Mouse (Mus musculus): Measurements from ENCODE around the gene Jag2.

DNA sequence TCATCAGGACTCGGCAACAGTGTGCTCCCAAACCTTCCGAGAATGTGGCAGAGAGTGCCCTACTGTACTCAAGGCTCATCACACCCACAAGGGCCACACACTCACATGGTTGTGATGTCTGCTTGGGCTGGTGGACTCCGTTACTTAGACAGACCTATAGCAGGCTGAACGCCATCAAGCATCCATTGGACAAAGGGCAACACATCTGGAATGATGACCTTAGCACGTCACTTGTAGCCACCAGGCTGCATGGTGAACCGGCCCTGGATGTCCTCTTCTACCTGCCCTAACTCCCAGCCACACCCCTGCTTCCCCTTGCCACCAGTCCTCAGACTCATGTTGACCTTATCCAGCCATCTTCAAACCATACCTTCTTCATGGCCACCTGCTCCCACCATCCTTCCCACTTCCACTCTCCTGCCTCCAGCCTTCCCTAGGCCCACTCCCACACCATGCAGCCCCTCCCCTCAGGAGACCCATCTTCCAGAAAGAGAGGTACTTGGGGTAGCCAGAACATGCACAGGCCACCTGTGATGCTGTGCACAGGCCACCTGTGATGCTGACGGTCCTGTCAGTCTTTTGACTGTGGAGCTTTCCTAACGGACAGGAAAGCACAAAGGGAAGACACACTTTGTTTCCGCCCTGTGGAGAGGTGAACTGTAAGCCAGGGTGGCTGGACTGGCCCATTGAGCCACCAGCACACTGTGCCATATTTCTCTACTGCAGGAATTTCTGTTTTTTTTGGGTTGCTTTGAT is 70.8 kb downstream of the Jag2 start:
- no peak for TF ChIP-seq CTCF (IDR thresholded peaks at IDR 0.05)
- TF ChIP-seq EP300 (IDR thresholded peaks at IDR 0.05): no peak
